In the genomic region with DNA sequence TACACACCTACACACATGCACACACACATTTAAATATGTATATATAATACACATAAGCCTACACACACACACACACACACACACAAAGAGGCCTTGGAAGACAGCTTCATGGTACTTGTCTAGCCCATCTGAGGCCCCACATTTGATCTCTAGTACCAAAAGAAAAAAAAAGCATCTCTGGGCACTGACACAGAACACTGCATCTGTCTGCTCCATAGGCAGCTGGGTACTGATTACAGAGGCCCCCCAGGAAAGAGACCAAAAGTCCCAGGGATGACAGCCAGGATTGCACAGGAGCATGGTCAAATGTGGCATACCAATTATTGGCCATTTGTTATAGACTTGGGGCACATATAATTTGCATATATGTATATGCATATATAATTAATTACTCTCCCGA, we compare ENCODE assay signal across 20 mouse cellular contexts. TPM values are rescaled to one million over a fixed set of nuclear protein-coding genes. Genes with fewer than 3 reads are reported as not detected.
DNase-seq lines count a peak whose midpoint lies in the region; ATAC-seq and TF ChIP-seq lines count a peak whose summit lies in the region.
"Had no signal": no experiment of that assay in that cellular context is flagged by ENCODE, and none has a peak within 500 bp of the region (broad histone marks: within the 10 kb centered on the region; RNA-seq: fewer than 3 reads in every experiment).

No protein-coding gene starts in this region.

- H3K4me2 ChIP-seq in hindbrain, embryonic 12.5 days (replicated peaks) = no peak overlapping the region
- H3K4me2 ChIP-seq in hindbrain, embryonic 16.5 days (ENCODE audit: low read length) = no peak overlapping the region
- no peak overlapping the region for H3K4me2 ChIP-seq in hindbrain, postnatal 0 days (ENCODE audit: low read depth, low read length)
- H3K4me2 ChIP-seq in hindbrain, embryonic 14.5 days (replicated peaks) = no peak overlapping the region
- H3K4me2 ChIP-seq: embryonic facial prominence, embryonic 12.5 days; forebrain, embryonic 13.5 days; forebrain, embryonic 15.5 days had no signal

- no peaks in the 10 kb centered on the region for H3K36me3 ChIP-seq in hindbrain, embryonic 12.5 days
- H3K36me3 ChIP-seq in hindbrain, embryonic 16.5 days (ENCODE audit: control insufficient read depth, insufficient read depth, low read length) = no peaks in the 10 kb centered on the region
- no peaks in the 10 kb centered on the region for H3K36me3 ChIP-seq in hindbrain, postnatal 0 days (ENCODE audit: insufficient read depth, low read length)
- no peaks in the 10 kb centered on the region for H3K36me3 ChIP-seq in hindbrain, embryonic 14.5 days (replicated peaks; ENCODE audit: control insufficient read depth, insufficient read depth)
- H3K36me3 ChIP-seq: embryonic facial prominence, embryonic 10.5 days; embryonic facial prominence, embryonic 12.5 days; forebrain, embryonic 15.5 days had no signal

- no peaks in the 10 kb centered on the region for H3K9me3 ChIP-seq in hindbrain, embryonic 12.5 days (replicated peaks)
- H3K9me3 ChIP-seq in hindbrain, embryonic 16.5 days (ENCODE audit: control insufficient read depth, low read length) = no peaks in the 10 kb centered on the region
- H3K9me3 ChIP-seq in hindbrain, postnatal 0 days (ENCODE audit: low read length) = no peaks in the 10 kb centered on the region
- H3K9me3 ChIP-seq in hindbrain, embryonic 14.5 days (ENCODE audit: control insufficient read depth, low read length) = no peaks in the 10 kb centered on the region
- H3K9me3 ChIP-seq: embryonic facial prominence, embryonic 10.5 days; embryonic facial prominence, embryonic 12.5 days; forebrain, embryonic 13.5 days; forebrain, embryonic 15.5 days had no signal

- 65% methylated on average over 1 of the region's 1 CpGs for WGBS in hindbrain, embryonic 12.5 days
- 60% methylated on average over 1 of the region's 1 CpGs for WGBS in hindbrain, embryonic 16.5 days
- WGBS in hindbrain, postnatal 0 days = 39% methylated on average over 1 of the region's 1 CpGs
- 50% methylated on average over 1 of the region's 1 CpGs for WGBS in hindbrain, embryonic 14.5 days

- TF ChIP-seq CTCF in hindbrain, postnatal 0 days (IDR thresholded peaks at IDR 0.05; ENCODE audit: low read depth) = no peak

- ATAC-seq in hindbrain, embryonic 12.5 days (ENCODE audit: low FRiP score) = peak; percentile 61
- ATAC-seq in hindbrain, embryonic 16.5 days = no peak
- 0 out of 2 replicates have a peak, but pooled peaks have one; percentile 10 for ATAC-seq in hindbrain, postnatal 0 days
- no peak; the same call in 1 of the 2 replicates for ATAC-seq in hindbrain, embryonic 14.5 days (ENCODE audit: low FRiP score)
- ATAC-seq: activated CD4-positive, CD25-positive, alpha-beta regulatory T cell, adult 4 months; forebrain, embryonic 13.5 days; forebrain, embryonic 15.5 days; forebrain, postnatal 0 days; Patski had no signal

- no peak overlapping the region for H3K27ac ChIP-seq in hindbrain, embryonic 12.5 days
- no peak overlapping the region for H3K27ac ChIP-seq in hindbrain, embryonic 16.5 days (ENCODE audit: low read depth, low read length)
- H3K27ac ChIP-seq in hindbrain, postnatal 0 days = no peak overlapping the region
- no peak overlapping the region for H3K27ac ChIP-seq in hindbrain, embryonic 14.5 days
- H3K27ac ChIP-seq: embryonic facial prominence, embryonic 10.5 days; embryonic facial prominence, embryonic 12.5 days; forebrain, embryonic 13.5 days; forebrain, embryonic 15.5 days had no signal

- DNase-seq in hindbrain, postnatal 0 days (ENCODE audit: low spot score) = no peak
- DNase-seq in hindbrain, embryonic 14.5 days (ENCODE audit: low spot score) = no peak
- DNase-seq in layer of hippocampus, adult 11-12 months (ENCODE audit: low spot score) = no peak
- DNase-seq: adrenal gland, adult 8-10 months; adrenal gland, postnatal 14 days; adrenal gland, postnatal 36 days; cerebellum, adult 11-12 months; cerebellum, adult 2 months; cerebellum, adult 9-10 months; cerebellum, postnatal 10 days; cerebellum, postnatal 25 days; forebrain, postnatal 0 days had no signal

- H3K27me3 ChIP-seq in hindbrain, embryonic 12.5 days = no peaks in the 10 kb centered on the region
- H3K27me3 ChIP-seq in hindbrain, embryonic 16.5 days (replicated peaks; ENCODE audit: control insufficient read depth, insufficient read depth, low read length) = no peaks in the 10 kb centered on the region
- H3K27me3 ChIP-seq in hindbrain, postnatal 0 days (ENCODE audit: insufficient read depth, low read length) = no peaks in the 10 kb centered on the region
- H3K27me3 ChIP-seq in hindbrain, embryonic 14.5 days (ENCODE audit: control insufficient read depth, insufficient read depth, low read length) = no peaks in the 10 kb centered on the region
- H3K27me3 ChIP-seq: embryonic facial prominence, embryonic 12.5 days; forebrain, embryonic 13.5 days; forebrain, embryonic 15.5 days had no signal

- no peak overlapping the region for H3K4me3 ChIP-seq in hindbrain, embryonic 12.5 days
- H3K4me3 ChIP-seq in hindbrain, embryonic 16.5 days (ENCODE audit: low read length) = no peak overlapping the region
- H3K4me3 ChIP-seq in hindbrain, postnatal 0 days (ENCODE audit: low read length) = no peak overlapping the region
- no peak overlapping the region for H3K4me3 ChIP-seq in hindbrain, embryonic 14.5 days (replicated peaks; ENCODE audit: low read length)
- H3K4me3 ChIP-seq: embryonic facial prominence, embryonic 10.5 days; embryonic facial prominence, embryonic 12.5 days; forebrain, embryonic 13.5 days; forebrain, embryonic 15.5 days had no signal

- peaks cover 9% of the 10 kb centered on the region for H3K4me1 ChIP-seq in hindbrain, embryonic 12.5 days
- H3K4me1 ChIP-seq in hindbrain, embryonic 16.5 days (ENCODE audit: control insufficient read depth, insufficient read depth, low read depth, low read length) = peaks cover 2% of the 10 kb centered on the region; the same call in 1 of the 2 replicates
- peaks cover 4% of the 10 kb centered on the region; the same call in 1 of the 2 replicates for H3K4me1 ChIP-seq in hindbrain, postnatal 0 days (ENCODE audit: insufficient read depth, low read length)
- H3K4me1 ChIP-seq in hindbrain, embryonic 14.5 days (replicated peaks; ENCODE audit: control insufficient read depth, insufficient read depth, low read length) = 0 out of 2 replicates have a peak, but pooled peaks cover 3% of the 10 kb centered on the region
- H3K4me1 ChIP-seq: forebrain, embryonic 15.5 days had no signal

- no peak overlapping the region for H3K9ac ChIP-seq in hindbrain, embryonic 12.5 days
- H3K9ac ChIP-seq in hindbrain, embryonic 16.5 days (ENCODE audit: low read depth, low read length) = no peak overlapping the region
- H3K9ac ChIP-seq in hindbrain, postnatal 0 days (replicated peaks; ENCODE audit: low read length) = no peak overlapping the region
- H3K9ac ChIP-seq in hindbrain, embryonic 14.5 days = no peak overlapping the region
- H3K9ac ChIP-seq: embryonic facial prominence, embryonic 12.5 days; forebrain, embryonic 13.5 days; forebrain, embryonic 15.5 days; forebrain, postnatal 0 days had no signal

RNA-seq across cellular contexts. Expression of gene Chst1, which starts 50.9 kb away (rescaled TPM):
- 11.1 and 12.2 TPM in 2 replicates for polyA plus RNA-seq in hindbrain, embryonic 12.5 days (2016; fragmentation: Nextera tagmentation; extraction: Ambion mirVana)
- polyA plus RNA-seq in hindbrain, embryonic 16.5 days (2015; fragmentation: Nextera tagmentation; extraction: Ambion mirVana) = 31.9 and 33.2 TPM in 2 replicates
- total RNA-seq in hindbrain, postnatal 0 days (2014; rRNA removed) = 34.9 and 49.2 TPM in 2 replicates
- 23.2 and 24.4 TPM in 2 replicates for polyA plus RNA-seq in hindbrain, postnatal 0 days (2015; fragmentation: Nextera tagmentation; extraction: Ambion mirVana)
- 20.0 and 26.1 TPM in 2 replicates for polyA plus RNA-seq in hindbrain, embryonic 14.5 days (2014; fragmentation: Nextera tagmentation; extraction: Ambion mirVana)

Comparison
In these comparisons a context has a peak if more than half of its experiments do, and no peak if none do; other contexts are left out.
1. ATAC-seq: peak in hindbrain, embryonic 12.5 days (single experiment) and hindbrain, postnatal 0 days (single experiment); none in hindbrain, embryonic 16.5 days (single experiment) and hindbrain, embryonic 14.5 days (single experiment).